Mouse (Mus musculus) kidney, embryonic 15.5 days (tissue): Measurements from ENCODE around the gene Prpsap1. TPM values are rescaled to one million over a fixed set of nuclear protein-coding genes. Genes with fewer than 3 reads are reported as not detected.
"Not testable (repeated sequence)": the region's sequence is repeated elsewhere in the genome, so short reads cannot be mapped to it uniquely, and the experiment has no call there.

ENCODE experiments used
- ATAC-seq: fragments of 200-750 bp; cut with Nextera tagmentation; replicated peaks from 2 replicates; pipeline ENCODE4 v1.8.0; 2017; ENCODE audit warnings: moderate TSS enrichment; ENCODE audit not compliant: low FRiP score
- H3K27ac ChIP-seq: fragments of 300-500 bp; sonication (generic); 2 replicates; pipeline ENCODE4 v1.5.1; 2015; ENCODE audit warnings: mild to moderate bottlenecking, inconsistent platforms
- H3K27me3 ChIP-seq: fragments of 300-500 bp; sonication (generic); 2 replicates; pipeline ENCODE4 v1.6.1; 2015; ENCODE audit warnings: inconsistent platforms
- H3K36me3 ChIP-seq: fragments of 300-500 bp; sonication (generic); 2 replicates; pipeline ENCODE4 v1.6.1; 2015; ENCODE audit warnings: inconsistent platforms
- H3K4me1 ChIP-seq: fragments of 300-500 bp; sonication (generic); 2 replicates; pipeline ENCODE4 v1.6.1; 2015; ENCODE audit warnings: inconsistent platforms
- H3K4me2 ChIP-seq: fragments of 300-500 bp; sonication (generic); 2 replicates; pipeline ENCODE4 v1.6.1; 2015; ENCODE audit warnings: moderate library complexity, mild to moderate bottlenecking, inconsistent platforms
- H3K4me3 ChIP-seq: fragments of 300-500 bp; sonication (generic); replicated peaks from 2 replicates; pipeline ENCODE4 v1.5.1; 2015; ENCODE audit warnings: mild to moderate bottlenecking, inconsistent platforms
- H3K9ac ChIP-seq: fragments of 300-500 bp; sonication (generic); 2 replicates; pipeline ENCODE4 v1.6.1; 2015; ENCODE audit warnings: mild to moderate bottlenecking, inconsistent platforms
- H3K9me3 ChIP-seq: fragments of 300-500 bp; sonication (generic); replicated peaks from 2 replicates; pipeline ENCODE4 v1.6.1; 2016; ENCODE audit warnings: inconsistent platforms
- WGBS: fragments of 180-500 bp; shearing (Covaris S2); methylation state at CpG from one replicate; pipeline ENCODE4 v1.1.7; 2015; ENCODE audit warnings: mixed read lengths; 5-methylcytosine and 5-hydroxymethylcytosine counted together
- polyA plus RNA-seq: library from polyadenylated mRNA; unstranded; fragments of >200 nt; fragmentation: Nextera tagmentation; extraction: Ambion mirVana; gene quantifications from 2 replicates; pipeline ENCODE4 v1.2.1, GENCODE M21; 2015

Prpsap1 gene
- polyA plus RNA-seq, 1 experiment from 2014 or later, result 208 TPM

GRCm38 (mm10) chr11:116492507-116492906, 1.5 kb downstream of the Prpsap1 start:
- H3K9ac ChIP-seq, H3K27me3 ChIP-seq, H3K4me3 ChIP-seq, ATAC-seq, H3K27ac ChIP-seq, H3K9me3 ChIP-seq, H3K4me2 ChIP-seq: not testable (repeated sequence)
- Histone ChIP-seq H3K4me1 (peaks cover 29% of the 10 kb centered on the region), H3K36me3 (peaks cover 12% of the 10 kb centered on the region)
- WGBS, result 91% methylated on average over 1 of the region's 1 CpGs

GRCm38 (mm10) chr11:116491338-116491737, 2.7 kb downstream of the Prpsap1 start:
- no peak for ATAC-seq
- Histone ChIP-seq H3K27me3 (no peaks in the 10 kb centered on the region), H3K27ac (peak overlapping the region; percentile 94; the same call in 1 of the 2 replicates), H3K4me1 (peaks cover 29% of the 10 kb centered on the region), H3K4me3 (0 out of 2 replicates have a peak overlapping the region, but pooled peaks have one; percentile 86), H3K9ac (no peak overlapping the region), H3K4me2 (no peak overlapping the region; the same call in 1 of the 2 replicates), H3K9me3 (no peaks in the 10 kb centered on the region), H3K36me3 (peaks cover 24% of the 10 kb centered on the region)
- 68% methylated on average over 6 of the region's 6 CpGs for WGBS

GRCm38 (mm10) chr11:116490232-116491107, 3.5 kb downstream of the Prpsap1 start:
- peak; percentile 95 for ATAC-seq
- Histone ChIP-seq H3K4me1 (peaks cover 28% of the 10 kb centered on the region), H3K9ac (peak overlapping the region; percentile 90), H3K9me3 (no peaks in the 10 kb centered on the region), H3K36me3 (peaks cover 32% of the 10 kb centered on the region), H3K27me3 (no peaks in the 10 kb centered on the region), H3K4me3 (peak overlapping the region; percentile 86), H3K4me2 (peak overlapping the region; percentile 71), H3K27ac (peak overlapping the region; percentile 94)
- under 1% methylated on average over 59 of the region's 62 CpGs for WGBS

GRCm38 (mm10) chr11:116489771-116490231, 4.2 kb downstream of the Prpsap1 start:
- ATAC-seq, result peak; percentile 59; the same call in 1 of the 2 replicates
- 0% methylated on average over 39 of the region's 39 CpGs for WGBS
- Histone ChIP-seq H3K27me3 (no peaks in the 10 kb centered on the region), H3K36me3 (peaks cover 39% of the 10 kb centered on the region), H3K4me1 (peaks cover 22% of the 10 kb centered on the region), H3K9ac (peak overlapping the region; percentile 90), H3K9me3 (no peaks in the 10 kb centered on the region), H3K4me2 (peak overlapping the region; percentile 71), H3K4me3 (peak overlapping the region; percentile 86), H3K27ac (peak overlapping the region; percentile 94)

DNA sequence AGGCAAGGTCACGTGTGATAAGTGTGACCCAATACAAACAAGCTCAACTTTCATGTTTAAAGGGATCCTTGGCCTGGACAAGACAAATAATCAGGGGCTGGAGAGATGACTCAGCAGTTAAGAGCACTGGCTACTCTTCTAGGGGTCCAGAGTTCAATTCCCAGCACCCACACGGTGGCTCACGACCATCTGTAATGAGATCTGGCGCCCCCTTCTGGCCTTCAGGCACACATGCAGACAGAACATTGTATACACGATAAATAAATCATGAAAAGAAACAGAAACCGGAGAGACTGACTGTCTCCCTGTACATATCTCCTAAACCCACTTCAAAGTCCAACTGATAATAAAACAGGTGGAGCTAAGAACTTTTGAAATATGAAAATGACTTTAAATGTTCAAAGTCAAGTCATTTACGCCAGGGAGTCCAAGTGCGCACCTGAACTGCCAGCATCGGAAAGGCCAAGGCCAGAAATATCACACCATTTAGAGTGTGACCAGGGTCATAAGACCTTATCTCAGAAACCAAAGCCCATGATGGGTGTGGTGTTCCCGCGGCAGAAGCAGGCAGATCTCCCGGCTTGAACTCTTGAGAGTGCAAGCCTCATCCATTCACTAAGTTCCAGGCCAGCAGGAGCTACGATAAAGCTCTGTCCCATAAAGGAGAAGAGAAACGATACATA, 5.2 kb downstream of the Prpsap1 start:
- Histone ChIP-seq H3K9ac (peak overlapping the region; percentile 90), H3K36me3 (peaks cover 48% of the 10 kb centered on the region), H3K4me2 (peak overlapping the region; percentile 71), H3K27me3 (no peaks in the 10 kb centered on the region), H3K9me3 (no peaks in the 10 kb centered on the region), H3K27ac (0 out of 2 replicates have a peak overlapping the region, but pooled peaks have one; percentile 94), H3K4me3 (peak overlapping the region; percentile 86), H3K4me1 (peaks cover 25% of the 10 kb centered on the region)
- 76% methylated on average over 14 of the region's 14 CpGs for WGBS
- ATAC-seq, result no peak

DNA sequence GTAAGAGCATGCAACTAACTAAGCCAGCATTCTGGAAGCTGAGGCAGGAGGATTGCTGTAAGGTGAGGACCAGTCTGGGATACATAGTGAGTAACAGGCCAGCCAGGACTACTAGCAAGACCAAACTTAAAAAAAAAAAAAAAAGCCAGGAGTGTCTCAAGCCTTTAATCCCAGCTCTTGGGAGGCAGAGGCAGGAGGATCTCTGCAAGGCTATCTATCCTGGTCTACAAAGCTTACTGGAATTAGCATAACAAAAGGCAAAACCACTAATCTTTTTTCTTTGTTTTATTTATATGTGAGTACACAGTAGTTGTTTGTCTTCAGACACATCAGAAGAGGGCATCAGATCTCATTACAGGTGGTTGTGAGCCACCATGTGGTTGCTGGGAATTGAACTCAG, 5.8 kb downstream of the Prpsap1 start:
- Histone ChIP-seq H3K4me3 (no peak overlapping the region), H3K27me3 (no peaks in the 10 kb centered on the region), H3K36me3 (peaks cover 54% of the 10 kb centered on the region), H3K4me1 (peaks cover 25% of the 10 kb centered on the region), H3K9me3 (no peaks in the 10 kb centered on the region), H3K27ac (no peak overlapping the region), H3K9ac (no peak overlapping the region), H3K4me2 (no peak overlapping the region)
- ATAC-seq, result no peak

DNA sequence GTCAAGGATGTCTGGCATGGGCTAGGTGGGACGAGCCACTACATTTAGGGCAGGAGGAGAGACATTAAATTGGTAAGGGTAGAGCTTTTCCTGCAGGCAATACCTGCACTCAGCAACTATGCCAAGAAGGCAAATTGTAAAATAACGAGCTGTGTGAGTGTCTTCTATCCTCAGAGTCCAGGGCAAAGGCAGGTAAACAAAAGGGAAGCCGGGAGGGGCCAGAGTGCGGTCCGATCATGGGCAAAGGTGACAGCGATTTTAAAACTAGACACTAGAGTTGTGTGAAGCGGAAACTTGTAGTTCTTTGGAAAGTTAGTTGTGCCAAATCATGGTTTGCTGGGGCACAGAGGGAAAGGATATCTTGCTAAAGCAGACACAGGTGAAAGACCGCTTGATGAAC, 9.7 kb downstream of the Prpsap1 start:
- WGBS, result 86% methylated on average over 8 of the region's 8 CpGs
- ATAC-seq, result no peak

DNA sequence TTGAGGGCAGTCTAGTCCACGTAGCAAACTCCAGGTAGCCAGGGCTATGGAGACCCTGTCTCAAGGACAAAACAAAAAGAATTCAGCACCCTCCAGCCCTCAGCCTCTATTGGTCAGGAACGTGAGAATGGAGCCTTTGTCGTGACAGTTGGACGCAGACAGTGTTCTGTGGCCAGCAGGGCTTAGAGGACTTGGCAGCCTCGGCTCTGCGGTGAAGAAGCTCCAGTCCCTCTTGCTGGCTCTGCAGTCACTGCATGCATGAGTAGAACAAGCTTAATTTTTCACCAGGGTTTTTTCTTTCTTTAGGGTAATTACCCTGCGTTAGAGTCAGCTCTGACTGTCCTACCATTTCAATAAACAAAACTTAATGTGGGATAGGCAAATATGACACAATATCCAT, 12.2 kb downstream of the Prpsap1 start:
- Histone ChIP-seq H3K27me3 (no peaks in the 10 kb centered on the region), H3K4me3 (no peak overlapping the region), H3K36me3 (peaks cover 98% of the 10 kb centered on the region), H3K9me3 (no peaks in the 10 kb centered on the region), H3K9ac (no peak overlapping the region), H3K27ac (no peak overlapping the region), H3K4me1 (peaks cover 7% of the 10 kb centered on the region; the same call in 1 of the 2 replicates), H3K4me2 (no peak overlapping the region)
- WGBS, result 86% methylated on average over 7 of the region's 7 CpGs
- ATAC-seq, result no peak

More for the DNA sequence above, 9.7 kb downstream of the Prpsap1 start:
- H3K4me3 ChIP-seq, result no peak overlapping the region
- H3K27ac ChIP-seq, result 0 out of 2 replicates have a peak overlapping the region, but pooled peaks have one; percentile 6
- H3K4me2 ChIP-seq, result no peak overlapping the region
- H3K4me1 ChIP-seq, result peaks cover 16% of the 10 kb centered on the region
- H3K9me3 ChIP-seq, result no peaks in the 10 kb centered on the region
- H3K36me3 ChIP-seq, result peaks cover 92% of the 10 kb centered on the region
- H3K9ac ChIP-seq, result no peak overlapping the region
- H3K27me3 ChIP-seq, result no peaks in the 10 kb centered on the region

DNA sequence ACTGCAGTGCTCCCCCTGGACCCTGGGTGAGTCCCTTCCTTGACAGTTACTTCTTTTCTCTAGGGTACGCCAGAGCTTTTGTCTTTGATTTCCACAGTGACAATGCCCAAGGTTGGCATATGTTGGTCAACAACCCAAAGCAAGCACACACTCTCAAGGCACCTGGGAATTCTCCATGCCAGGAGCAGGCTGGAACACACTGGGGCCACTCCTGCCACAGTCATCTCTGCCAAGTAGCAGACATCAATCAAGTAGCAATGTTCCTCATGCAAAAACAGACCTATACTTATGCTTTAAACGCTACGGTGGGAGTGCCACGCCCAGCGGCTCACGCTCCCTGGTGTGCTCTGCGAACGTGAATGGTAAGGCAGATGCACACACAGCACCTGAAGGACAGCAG, 13.0 kb downstream of the Prpsap1 start:
- no peak for ATAC-seq
- Histone ChIP-seq H3K4me3 (no peak overlapping the region), H3K9ac (no peak overlapping the region), H3K36me3 (peaks cover 98% of the 10 kb centered on the region), H3K4me1 (peaks cover 7% of the 10 kb centered on the region; the same call in 1 of the 2 replicates), H3K4me2 (no peak overlapping the region), H3K27me3 (no peaks in the 10 kb centered on the region), H3K9me3 (no peaks in the 10 kb centered on the region), H3K27ac (no peak overlapping the region)
- WGBS, result 96% methylated on average over 8 of the region's 8 CpGs

GRCm38 (mm10) chr11:116479832-116480231, 14.2 kb downstream of the Prpsap1 start:
- Histone ChIP-seq H3K9me3 (no peaks in the 10 kb centered on the region), H3K27me3 (no peaks in the 10 kb centered on the region), H3K36me3 (peaks cover 98% of the 10 kb centered on the region), H3K4me2 (no peak overlapping the region), H3K4me1 (0 out of 2 replicates have a peak, but pooled peaks cover 6% of the 10 kb centered on the region), H3K27ac (no peak overlapping the region), H3K4me3 (no peak overlapping the region), H3K9ac (no peak overlapping the region)
- no peak for ATAC-seq
- 37% methylated on average over 8 of the region's 8 CpGs for WGBS

DNA sequence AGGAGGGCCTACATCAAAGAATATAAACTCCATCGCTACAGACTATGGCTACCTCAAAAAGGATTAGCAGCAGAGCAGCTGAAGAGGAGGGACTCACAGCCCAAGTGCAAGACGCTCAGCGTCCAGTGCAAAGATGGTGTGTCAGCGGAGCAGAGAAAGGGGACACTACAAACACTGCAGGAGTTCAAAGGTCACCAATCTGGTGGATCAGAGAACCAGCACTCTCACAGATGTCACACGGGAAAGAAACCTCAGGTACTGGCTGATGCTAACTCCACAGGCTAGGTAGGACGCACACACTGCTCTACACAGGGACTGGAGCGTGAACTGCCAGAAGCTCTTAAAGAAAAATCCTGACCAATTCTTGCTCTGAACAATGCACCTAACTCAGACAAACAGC, 15.0 kb downstream of the Prpsap1 start:
- Histone ChIP-seq H3K4me3 (no peak overlapping the region), H3K27ac (no peak overlapping the region), H3K4me2 (no peak overlapping the region), H3K9ac (no peak overlapping the region), H3K9me3 (no peaks in the 10 kb centered on the region), H3K4me1 (no peaks in the 10 kb centered on the region), H3K27me3 (no peaks in the 10 kb centered on the region), H3K36me3 (peaks cover 96% of the 10 kb centered on the region)
- 73% methylated on average over 7 of the region's 7 CpGs for WGBS
- ATAC-seq, result no peak
